Mouse (Mus musculus) olfactory bulb, adult 2 months (tissue): ENCODE results near the gene Ythdc1.

Experiments
- CTCF ChIP-seq: fragments of 200-500 bp; IDR thresholded peaks from 2 replicates; pipeline ENCODE4 v1.5.1; 2012; ENCODE audit warnings: low read depth, mild to moderate bottlenecking, low read length, moderate library complexity; ENCODE audit not compliant: insufficient read depth
- POLR2A ChIP-seq: fragments of 200-500 bp; IDR thresholded peaks from 2 replicates; pipeline ENCODE4 v1.6.1; 2012; ENCODE audit warnings: mild to moderate bottlenecking, low read depth, low read length, moderate library complexity; ENCODE audit not compliant: insufficient read depth

GRCm38 (mm10) chr5:86816795-86817194 is 12.8 kb downstream of the Ythdc1 start:
- TF ChIP-seq CTCF = no peak
- no peak for TF ChIP-seq POLR2A
